Mouse (Mus musculus): Measurements from ENCODE around the gene Astn2.

Gene Astn2

DNA sequence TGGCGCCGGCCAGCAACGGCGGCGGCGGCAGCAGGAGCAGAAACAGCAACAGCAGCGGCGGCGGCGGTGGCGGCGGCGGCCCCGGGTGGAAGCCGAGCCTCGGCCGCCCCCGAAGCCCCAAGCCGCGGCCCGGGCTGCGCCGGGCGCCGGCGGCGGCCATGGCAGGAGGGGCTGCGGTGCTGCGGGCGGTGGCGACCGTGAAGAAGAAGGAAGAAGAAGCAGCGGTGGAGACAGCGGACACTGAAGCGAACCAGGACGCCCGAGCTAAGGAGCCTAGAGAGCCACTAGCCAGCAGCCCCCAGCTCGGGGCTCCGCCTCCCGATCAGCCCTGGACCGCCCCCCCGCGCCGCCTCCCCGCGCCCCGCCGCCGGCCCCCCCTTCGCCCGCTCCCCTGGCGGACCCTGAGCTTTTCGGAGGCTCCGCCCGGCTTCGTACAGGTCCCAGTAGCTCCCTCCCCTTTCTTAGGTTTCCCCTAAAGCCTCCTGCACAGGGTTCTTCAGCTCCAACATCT lies at the start of gene Astn2:
Gene Astn2 (minus strand): TSS at position 411 of the 511 bp plus-strand sequence.
- peak; percentile 41 for ATAC-seq (ENCODE audit: insufficient number of reproducible peaks, low FRiP score, low TSS enrichment)

DNA sequence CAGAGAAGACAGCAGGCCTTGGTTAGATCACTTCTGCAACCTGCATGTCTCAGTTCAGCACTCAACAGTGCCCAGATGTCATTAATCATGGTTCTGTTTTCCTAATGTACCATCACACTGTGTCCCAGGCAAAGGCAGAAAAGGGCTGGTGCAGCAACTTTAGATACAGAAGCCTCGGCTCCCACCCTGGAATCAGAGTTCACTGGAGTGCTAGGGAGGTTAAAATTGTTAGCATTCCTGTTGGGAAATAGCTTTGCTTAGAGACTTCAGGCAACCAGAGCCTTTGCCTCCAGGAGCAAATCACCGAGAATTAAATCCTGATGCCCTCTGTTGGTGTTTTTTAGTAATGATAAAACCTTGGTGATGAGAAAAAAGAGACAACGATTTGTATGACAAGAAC lies 45.7 kb upstream of the Astn2 start:
- peak; percentile 10; the same call in 1 of the 2 replicates for ATAC-seq (ENCODE audit: insufficient number of reproducible peaks, low FRiP score, low TSS enrichment)

DNA sequence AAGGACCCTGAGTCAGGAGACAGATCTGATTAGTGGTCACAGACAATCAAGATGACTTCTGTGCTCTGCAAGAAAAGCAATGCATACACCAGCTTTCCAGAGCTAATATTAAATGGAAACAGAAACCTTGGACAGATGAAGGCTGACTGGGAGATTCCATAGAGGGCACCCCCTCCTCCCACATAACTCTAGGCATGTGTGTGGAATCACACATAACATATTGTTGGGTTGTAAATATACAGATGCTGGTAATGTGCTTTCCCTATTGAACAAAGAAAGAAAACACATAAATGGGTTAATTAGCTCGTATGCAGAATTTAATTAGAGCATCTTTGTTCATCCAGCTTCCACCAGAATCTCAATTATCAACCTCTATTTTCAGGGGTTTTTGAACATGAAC lies 26.8 kb upstream of the Astn2 start:
- ATAC-seq (ENCODE audit: insufficient number of reproducible peaks, low FRiP score, low TSS enrichment): no peak

DNA sequence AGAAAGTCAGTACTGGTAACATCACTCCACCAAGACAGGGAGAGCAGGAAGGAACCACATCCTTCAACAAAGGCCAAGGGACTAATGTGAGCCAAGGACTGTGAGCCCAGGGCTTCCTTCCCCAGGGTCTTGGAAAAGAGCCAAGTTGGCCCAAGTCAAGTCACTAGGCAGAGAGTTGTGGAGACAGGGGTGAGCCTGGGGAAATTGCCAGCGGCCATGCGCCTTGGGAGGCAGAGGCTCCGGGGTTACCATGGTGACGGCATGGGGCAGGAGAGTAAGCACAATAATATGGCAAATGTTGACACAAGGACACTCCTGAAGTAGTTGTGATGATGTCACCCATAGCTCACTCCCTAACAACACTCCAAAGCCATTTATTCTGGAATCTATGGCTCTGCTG lies 21.4 kb upstream of the Astn2 start:
- peak; percentile 36; the same call in 1 of the 2 replicates for ATAC-seq (ENCODE audit: insufficient number of reproducible peaks, low FRiP score, low TSS enrichment)

DNA sequence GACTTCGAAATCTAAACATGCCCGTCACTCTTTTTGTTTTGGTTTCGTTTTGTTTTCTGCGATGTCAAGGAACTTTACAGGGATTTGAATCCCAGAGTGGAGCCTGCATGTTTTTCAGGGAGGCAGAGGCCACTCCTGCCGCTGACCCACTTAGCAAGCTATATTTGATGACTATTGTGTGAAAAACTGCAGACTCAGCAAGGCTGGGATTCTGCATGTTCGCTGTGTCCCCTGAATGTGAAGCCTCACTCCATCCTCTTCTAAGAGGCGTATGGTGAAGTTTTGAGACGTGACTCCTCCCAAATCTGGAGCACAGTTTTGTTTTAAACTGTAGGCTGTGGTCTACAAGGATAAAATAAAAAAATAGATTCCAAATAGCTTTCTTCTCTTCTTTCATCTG lies 10.4 kb upstream of the Astn2 start:
- ATAC-seq (ENCODE audit: insufficient number of reproducible peaks, low FRiP score, low TSS enrichment): no peak

DNA sequence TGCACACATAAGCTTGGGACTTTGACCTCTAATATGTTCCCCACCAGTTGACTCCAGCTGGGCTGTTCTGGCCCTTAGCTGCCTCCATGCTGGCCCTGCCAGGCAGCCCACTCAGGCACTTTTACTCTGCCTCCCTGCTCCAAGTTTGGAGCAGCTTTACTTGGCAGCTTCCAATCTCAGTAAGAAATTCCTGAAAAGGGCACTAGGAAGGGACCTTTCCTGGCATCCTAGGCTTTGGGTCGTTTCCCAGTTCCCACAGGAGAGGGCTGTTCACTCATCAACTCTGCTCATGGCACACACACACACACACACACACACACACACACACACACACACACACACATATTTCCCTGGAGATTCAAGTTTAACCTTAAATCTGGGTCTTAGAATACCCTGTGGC lies 675 bp upstream of the Astn2 start:
- no peak for ATAC-seq (ENCODE audit: insufficient number of reproducible peaks, low FRiP score, low TSS enrichment)

DNA sequence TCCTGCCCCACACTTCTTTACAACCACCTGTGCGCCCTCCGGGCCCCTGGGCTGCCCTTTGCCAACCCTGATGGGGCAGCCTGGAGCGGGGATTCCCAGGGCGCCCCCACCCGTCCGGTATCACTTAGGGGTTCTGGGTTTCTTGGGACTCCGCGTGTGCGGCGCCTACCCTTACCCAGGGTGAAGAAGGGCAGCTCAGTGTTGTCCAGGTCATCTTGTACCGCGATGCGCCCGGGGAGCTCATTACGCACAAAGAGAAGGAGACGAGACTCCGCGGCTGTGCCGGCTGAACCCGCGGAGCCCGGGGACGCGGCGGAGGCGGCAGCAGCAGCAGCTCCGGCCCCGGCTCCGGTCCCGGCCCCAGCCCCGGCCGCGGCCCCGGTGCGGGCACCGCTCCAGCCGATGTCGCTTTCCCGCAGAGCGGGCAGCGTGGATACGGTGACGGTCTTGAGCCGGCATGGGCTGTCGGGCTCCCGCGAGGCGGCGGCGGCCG lies 657 bp downstream of the Astn2 start:
- ATAC-seq (ENCODE audit: insufficient number of reproducible peaks, low FRiP score, low TSS enrichment): peak; percentile 17; the same call in 1 of the 2 replicates

DNA sequence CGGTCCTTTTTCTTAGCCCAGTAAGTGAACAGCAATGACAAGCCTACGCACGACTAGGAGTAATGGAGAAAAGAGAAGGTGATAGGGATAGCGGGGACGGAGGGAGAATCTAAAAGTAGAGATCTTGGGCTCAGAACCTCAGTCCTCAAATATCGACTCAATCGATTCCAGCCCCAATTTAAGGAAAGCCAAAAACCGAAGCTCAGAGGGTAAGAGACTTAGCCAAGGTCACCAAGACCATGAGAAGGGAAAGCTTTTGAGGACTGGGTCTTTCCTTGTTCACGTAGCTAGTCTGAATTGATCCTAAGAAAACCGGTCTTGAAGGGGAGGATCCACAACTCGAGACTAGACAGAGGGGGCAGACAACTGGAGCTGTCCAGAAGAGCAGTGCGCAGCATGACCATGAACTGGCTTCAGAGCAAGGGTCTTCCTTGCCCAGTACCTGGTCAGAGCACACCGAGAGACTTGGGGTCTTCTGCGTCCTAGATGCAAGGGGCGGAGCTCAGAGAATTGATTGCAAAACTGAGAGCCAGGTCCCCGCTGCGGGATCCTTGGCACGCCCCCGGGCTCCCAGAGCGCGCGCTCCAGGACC lies 1.2 kb downstream of the Astn2 start:
- ATAC-seq (ENCODE audit: insufficient number of reproducible peaks, low FRiP score, low TSS enrichment): no peak

DNA sequence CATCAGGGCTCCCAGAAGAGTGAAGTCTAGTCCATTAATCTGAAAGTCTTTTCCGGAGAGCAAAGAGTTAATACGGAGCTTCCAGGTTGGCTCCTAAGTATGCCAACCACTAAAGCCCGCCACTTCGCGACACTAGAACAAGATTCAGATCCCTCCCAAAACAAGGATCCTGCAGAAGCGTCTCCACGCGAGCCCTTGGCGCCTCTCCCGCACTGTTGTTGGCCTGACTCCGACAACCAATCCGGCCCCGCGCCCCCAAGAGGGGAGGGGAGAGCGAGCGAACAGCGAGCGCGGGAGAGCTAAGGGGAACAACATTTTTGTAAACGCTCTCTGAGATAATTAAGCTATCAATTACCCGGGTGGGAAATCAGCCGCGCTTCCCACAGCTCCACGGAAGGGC lies 1.8 kb downstream of the Astn2 start:
- 0 out of 2 replicates have a peak, but pooled peaks have one; percentile 13 for ATAC-seq (ENCODE audit: insufficient number of reproducible peaks, low FRiP score, low TSS enrichment)

DNA sequence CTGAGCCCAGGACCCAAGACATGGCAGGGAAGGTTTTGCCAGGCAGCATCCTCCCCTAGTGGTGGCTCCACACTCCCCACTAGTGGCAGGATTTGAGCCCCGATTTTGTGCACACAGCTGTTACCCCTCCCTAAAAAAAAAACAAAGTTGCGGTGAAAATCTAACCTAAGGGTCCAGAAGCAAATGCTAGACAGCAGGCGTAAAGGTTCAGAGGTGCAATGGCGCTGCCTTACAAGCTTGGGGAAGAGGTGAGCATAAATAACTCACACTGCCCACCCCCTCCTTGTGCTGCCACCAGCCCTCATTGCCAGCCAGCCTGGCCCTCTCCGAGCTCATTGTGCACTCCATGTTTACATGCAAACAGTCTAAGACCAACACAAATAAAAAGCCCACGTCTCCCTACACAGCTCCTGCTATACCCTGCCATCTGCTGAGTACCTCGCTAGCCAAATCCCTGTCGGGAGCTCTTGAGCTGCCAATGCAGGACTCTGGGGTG lies 3.2 kb downstream of the Astn2 start:
- peak; percentile 73 for ATAC-seq (ENCODE audit: insufficient number of reproducible peaks, low FRiP score, low TSS enrichment)

DNA sequence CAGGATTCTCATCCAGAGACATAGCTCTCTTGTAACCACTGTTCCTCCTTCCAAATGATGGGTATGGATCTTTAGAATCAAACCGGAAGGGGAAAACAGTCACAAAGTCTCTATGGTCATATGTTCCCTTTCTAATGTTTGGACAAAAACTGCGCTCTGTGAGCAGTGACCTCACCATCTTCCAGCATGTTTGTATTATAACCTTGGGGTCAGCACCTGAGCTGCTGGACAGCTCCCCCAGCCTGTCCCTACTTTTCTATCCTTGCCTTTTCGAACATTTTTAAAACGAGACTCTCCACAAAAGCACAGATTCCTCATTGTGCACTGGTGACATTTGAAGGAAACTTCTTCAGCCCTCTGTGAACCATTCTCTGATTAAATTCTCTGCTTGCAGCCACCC lies 5.3 kb downstream of the Astn2 start:
- ATAC-seq (ENCODE audit: insufficient number of reproducible peaks, low FRiP score, low TSS enrichment): no peak

DNA sequence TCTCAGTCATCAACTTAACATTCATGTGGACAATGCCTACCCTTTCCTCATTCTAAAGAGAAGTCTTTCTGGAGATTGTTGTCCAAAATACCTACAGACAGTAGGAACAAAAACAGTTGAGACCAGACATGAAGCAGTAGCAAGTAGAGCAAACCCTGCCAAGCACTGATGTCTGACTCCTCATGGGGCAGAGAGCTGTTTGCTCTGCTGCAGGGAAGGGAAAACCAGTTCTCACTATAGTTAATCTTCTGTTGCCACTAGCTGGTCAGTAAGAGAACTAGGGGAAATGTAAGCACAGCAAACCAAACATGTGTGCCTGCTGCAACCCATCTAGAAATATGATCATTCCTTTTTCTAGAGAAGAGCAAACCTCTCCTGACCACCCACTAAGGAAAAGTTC lies 7.2 kb downstream of the Astn2 start:
- ATAC-seq (ENCODE audit: insufficient number of reproducible peaks, low FRiP score, low TSS enrichment): no peak

DNA sequence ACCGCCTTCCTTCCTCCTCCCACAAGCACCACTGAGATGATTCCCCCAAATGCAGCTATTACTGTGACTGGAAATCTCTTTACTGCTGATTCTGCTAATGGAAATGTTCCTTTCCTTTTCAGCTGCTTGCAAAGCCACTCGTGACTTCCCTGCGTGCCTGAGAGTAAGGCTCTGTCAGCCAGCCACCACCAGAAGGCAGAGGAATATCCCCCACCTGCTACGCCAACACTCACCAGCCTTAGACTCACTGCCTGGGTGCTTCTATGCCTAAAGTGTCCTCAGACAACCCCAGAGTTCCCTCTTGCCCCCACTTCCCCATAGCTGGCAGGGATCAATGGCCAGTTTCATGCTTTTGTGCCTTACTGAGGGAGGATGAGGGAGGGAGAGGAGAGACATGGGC lies 11.1 kb downstream of the Astn2 start:
- peak; percentile 57; the same call in 1 of the 2 replicates for ATAC-seq (ENCODE audit: insufficient number of reproducible peaks, low FRiP score, low TSS enrichment)

DNA sequence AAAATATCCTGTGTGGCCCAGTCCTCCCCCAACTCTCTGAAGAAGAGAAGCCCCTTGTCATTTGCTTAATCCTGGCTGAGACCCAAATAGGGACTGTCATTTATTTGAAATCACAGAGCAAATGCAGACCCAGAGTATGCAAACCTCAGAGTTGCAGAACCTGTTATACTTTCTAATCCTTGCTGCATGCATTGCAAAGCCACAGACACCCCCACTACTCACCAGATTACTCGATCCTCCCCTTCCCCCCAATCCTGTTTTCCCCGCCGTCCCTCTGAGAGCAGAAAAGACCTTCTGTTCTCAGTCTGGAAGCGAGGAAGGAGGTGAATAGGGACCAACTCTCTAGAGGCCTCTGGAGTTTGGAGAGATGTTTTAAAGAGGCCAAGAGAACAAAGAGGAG lies 13.9 kb downstream of the Astn2 start:
- no peak for ATAC-seq (ENCODE audit: insufficient number of reproducible peaks, low FRiP score, low TSS enrichment)

DNA sequence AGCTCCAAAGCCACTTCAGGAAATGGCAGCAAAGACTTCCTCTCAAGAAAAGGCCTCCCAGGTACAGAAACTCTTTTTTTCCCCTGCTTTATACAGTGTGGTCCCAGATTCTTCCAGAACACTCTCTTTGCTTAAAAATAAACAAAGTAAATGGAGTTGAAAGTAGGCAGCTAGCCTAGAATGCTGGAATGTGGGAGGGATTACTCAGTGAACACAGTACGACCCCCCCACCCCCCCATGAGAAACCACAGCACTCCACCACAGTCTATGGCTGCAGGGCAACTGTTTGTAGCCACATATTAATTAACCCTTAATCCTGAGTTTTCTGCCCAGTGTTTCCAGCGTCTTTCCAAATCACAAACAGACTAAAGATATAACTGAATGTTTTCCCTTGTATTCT lies 25.8 kb downstream of the Astn2 start:
- ATAC-seq (ENCODE audit: insufficient number of reproducible peaks, low FRiP score, low TSS enrichment): no peak

DNA sequence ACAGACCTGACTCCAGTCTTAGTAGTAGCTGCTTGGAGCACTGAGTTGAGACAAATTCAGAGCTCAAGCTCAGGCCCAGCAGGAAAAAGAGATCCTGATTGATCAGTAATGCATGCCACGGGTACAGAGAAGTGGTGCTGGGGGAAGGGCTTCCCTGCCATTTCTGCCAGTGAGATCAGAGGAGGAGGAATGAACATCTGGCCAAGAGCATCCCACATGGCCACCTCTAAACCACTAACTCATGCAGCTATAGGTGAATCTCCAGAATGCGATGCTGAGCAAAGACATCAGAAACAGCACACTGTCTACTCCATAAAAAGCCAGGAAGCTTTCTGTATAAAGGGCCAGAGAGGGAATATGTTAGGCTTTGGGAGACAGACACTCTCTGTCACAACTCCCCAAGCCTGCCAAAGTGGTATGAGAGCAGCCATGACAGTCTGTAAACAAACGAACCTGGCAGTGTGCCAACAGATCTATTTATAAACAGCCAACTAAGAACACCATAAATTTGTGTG lies 33.8 kb downstream of the Astn2 start:
- peak; percentile 36; the same call in 1 of the 2 replicates for ATAC-seq (ENCODE audit: insufficient number of reproducible peaks, low FRiP score, low TSS enrichment)

DNA sequence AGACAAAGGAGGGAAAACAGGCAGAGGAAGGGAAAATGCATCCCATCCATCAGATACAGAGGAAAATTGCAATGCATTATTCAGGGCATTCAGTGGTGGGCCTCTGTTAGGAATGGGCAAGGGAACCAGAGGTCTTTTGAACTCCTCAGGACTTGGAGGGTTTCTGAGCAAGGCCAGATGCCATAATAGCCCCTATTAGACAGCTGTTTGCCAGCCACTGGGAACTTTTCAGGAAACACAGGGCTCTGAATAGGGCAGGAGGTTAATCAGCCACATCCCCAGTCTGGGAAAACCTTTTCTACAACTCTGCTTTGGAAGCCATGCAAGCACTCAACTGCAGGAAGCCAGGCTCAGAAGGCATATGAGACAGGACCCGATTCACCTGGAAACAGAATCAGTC lies 38.9 kb downstream of the Astn2 start:
- no peak for ATAC-seq (ENCODE audit: insufficient number of reproducible peaks, low FRiP score, low TSS enrichment)

DNA sequence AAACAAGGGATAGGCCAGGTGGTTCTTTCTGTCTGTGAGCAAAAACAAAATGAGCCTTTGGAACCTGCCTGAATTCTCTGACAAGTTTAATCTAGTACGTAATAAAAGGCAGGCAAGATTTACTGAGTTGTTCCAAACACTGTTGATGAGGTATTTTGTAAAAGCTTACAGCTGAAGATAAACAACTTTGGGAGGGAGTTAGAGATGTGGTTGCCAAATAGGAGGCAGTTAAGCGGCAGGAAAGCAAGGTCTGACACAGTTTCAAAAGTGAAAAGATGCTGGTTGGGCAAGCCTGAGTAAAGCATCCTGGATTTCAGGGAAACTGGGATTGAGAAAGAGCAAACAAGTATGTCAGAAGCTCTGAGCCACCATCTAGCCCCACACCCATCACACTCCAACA lies 59.8 kb downstream of the Astn2 start:
- ATAC-seq (ENCODE audit: insufficient number of reproducible peaks, low FRiP score, low TSS enrichment): no peak

DNA sequence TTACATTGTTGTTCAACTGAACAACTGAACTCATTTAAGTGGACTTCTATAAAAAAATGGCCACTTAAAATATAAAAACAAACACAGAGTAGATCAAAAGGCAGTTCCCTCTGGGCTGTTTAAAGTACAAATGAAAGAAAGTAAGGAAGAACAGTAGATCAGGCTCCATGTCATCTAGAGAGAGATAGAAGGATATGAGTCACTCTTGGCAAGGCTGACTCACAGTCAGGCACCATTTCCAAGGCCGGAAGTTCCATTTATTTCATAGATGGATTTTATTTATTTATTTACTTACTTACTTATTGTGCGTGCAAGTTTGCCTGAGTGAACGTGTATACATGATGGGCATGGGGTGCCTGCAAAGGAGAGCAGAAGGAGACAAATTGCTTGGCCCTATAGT lies 67.0 kb downstream of the Astn2 start:
- no peak for ATAC-seq (ENCODE audit: insufficient number of reproducible peaks, low FRiP score, low TSS enrichment)

DNA sequence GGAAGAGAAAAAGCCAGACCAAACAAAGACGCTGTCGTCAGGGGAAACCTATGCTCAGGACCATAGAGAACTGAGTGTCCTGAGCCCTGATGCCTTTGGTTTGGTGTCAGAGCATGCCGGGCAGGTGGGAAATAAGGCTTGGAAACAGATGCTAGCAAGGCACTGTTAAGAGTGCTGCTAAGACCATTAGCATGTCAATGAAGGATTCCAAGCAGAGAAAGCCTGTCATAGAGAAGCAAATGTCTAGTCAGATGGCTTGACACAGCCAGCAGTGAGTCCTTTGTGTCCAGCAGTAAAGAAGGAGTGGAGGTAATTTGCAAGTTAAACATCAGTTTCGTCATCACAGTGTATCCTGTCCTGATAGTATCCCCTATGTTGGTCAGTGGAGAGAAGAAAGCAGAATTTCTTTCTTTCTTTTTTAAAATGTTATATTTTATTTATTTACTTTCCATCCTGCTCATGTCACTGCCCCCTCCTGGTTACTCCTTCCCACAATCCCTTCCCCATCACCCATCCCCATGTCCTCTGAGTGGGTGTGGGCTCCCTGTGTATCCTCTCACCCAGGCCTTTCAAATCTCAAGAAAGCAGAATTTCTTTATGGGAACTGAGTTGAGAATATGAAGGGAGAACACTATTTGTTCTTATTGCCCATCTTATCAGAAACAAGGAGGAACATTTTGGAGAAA lies 73.7 kb downstream of the Astn2 start:
- no peak; the same call in 1 of the 2 replicates for ATAC-seq (ENCODE audit: insufficient number of reproducible peaks, low FRiP score, low TSS enrichment)

DNA sequence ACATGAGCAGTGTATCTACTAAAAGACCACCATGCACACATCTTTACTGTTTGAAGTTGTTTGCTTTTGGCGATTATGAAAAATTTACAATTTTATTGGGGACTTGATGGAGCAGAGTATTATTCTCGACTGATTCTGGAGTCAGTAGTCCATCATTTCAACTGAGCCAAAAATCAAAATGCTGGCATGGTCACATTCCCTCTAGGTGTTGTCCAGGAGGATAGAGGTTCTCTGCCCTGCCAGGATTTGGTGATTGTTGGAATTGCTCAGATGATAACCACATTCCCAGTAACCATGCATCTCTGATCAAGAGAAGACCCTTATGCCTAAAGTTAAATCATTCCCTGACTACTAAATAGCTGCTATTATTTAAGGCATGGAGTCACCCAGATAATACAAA lies 83.4 kb downstream of the Astn2 start:
- ATAC-seq (ENCODE audit: insufficient number of reproducible peaks, low FRiP score, low TSS enrichment): no peak
